Mouse (Mus musculus): ENCODE data around the gene Ppil6.

GRCm38 (mm10) chr10:41550711-41551110 lies 60.5 kb downstream of the Ppil6 start:
- TF ChIP-seq CTCF (IDR thresholded peaks at IDR 0.05; ENCODE audit: borderline replicate concordance, insufficient read depth, low read length), result no peak
- no peak for TF ChIP-seq POLR2A (IDR thresholded peaks at IDR 0.05; ENCODE audit: low read depth, low read length)
